Mouse (Mus musculus): Measurements from ENCODE around the gene B4galnt3.

- TF ChIP-seq POLR2A (IDR thresholded peaks at IDR 0.05; ENCODE audit: borderline replicate concordance, insufficient read depth, low read length) (no peak), CTCF (IDR thresholded peaks at IDR 0.05; ENCODE audit: borderline replicate concordance, insufficient read depth, low read depth, low read length) (no peak)
Measured at GRCm38 (mm10) chr6:120175650-120176049, 118.7 kb downstream of the B4galnt3 start.

Data from cerebellum, adult 2 months (tissue).